Mouse (Mus musculus): ENCODE results near the gene Pbx2. TPM values are rescaled to one million over a fixed set of nuclear protein-coding genes. Genes with fewer than 3 reads are reported as not detected.
A peak's percentile ranks its signal among the peaks of the same experiment; 100 is the strongest.

Gene Pbx2
- polyA plus RNA-seq, 1 experiment = not detected

GRCm38 (mm10) chr17:34615871-34616270, 24.8 kb downstream of the Pbx2 start, which contains the start of gene Egfl8:
Gene Egfl8 (minus strand): TSS chr17:34615971.
- Histone ChIP-seq H3K4me3 (ENCODE audit: insufficient read depth, low read depth, low read length) (no peak within 1 kb of the TSS), H3K27ac (ENCODE audit: insufficient read depth, low read depth, low read length) (peak within 1 kb of the TSS; percentile 26; the same call in 1 of the 2 replicates), H3K4me1 (ENCODE audit: control insufficient read depth, insufficient read depth, low read length) (peaks cover 17% of the 10 kb centered on the region)
- TF ChIP-seq CTCF (IDR thresholded peaks at IDR 0.05; ENCODE audit: insufficient read depth, low read depth, low read length) (no peak), POLR2A (IDR thresholded peaks at IDR 0.05; ENCODE audit: insufficient read depth, low read depth, low read length) (no peak)
- WGBS = 56% methylated on average over 6 of the region's 6 CpGs

- H3K27ac ChIP-seq (ENCODE audit: insufficient read depth, low read depth, low read length) = no peak overlapping the region
- no peak overlapping the region for H3K4me3 ChIP-seq (ENCODE audit: insufficient read depth, low read depth, low read length)
- H3K4me1 ChIP-seq (ENCODE audit: control insufficient read depth, insufficient read depth, low read length) = peaks cover 14% of the 10 kb centered on the region
- WGBS = 21% methylated on average over 6 of the region's 6 CpGs
- TF ChIP-seq CTCF (IDR thresholded peaks at IDR 0.05; ENCODE audit: insufficient read depth, low read depth, low read length) (no peak), POLR2A (IDR thresholded peaks at IDR 0.05; ENCODE audit: insufficient read depth, low read depth, low read length) (no peak)
Observed at GRCm38 (mm10) chr17:34618999-34619398, 27.9 kb downstream of the Pbx2 start.

- Histone ChIP-seq H3K4me3 (ENCODE audit: insufficient read depth, low read depth, low read length) (no peak overlapping the region), H3K4me1 (ENCODE audit: control insufficient read depth, insufficient read depth, low read length) (peaks cover 8% of the 10 kb centered on the region; the same call in 1 of the 2 replicates), H3K27ac (ENCODE audit: insufficient read depth, low read depth, low read length) (no peak overlapping the region)
- TF ChIP-seq POLR2A (IDR thresholded peaks at IDR 0.05; ENCODE audit: insufficient read depth, low read depth, low read length) = no peak
- TF ChIP-seq CTCF (IDR thresholded peaks at IDR 0.05; ENCODE audit: insufficient read depth, low read depth, low read length) = no peak
- 93% methylated on average over 8 of the region's 8 CpGs for WGBS
Observed at GRCm38 (mm10) chr17:34621006-34621405, 29.9 kb downstream of the Pbx2 start.

- peaks cover 17% of the 10 kb centered on the region for H3K4me1 ChIP-seq (ENCODE audit: control insufficient read depth, insufficient read depth, low read length)
- H3K4me3 ChIP-seq (ENCODE audit: insufficient read depth, low read depth, low read length) = no peak overlapping the region
- no peak overlapping the region for H3K27ac ChIP-seq (ENCODE audit: insufficient read depth, low read depth, low read length)
- TF ChIP-seq POLR2A (IDR thresholded peaks at IDR 0.05; ENCODE audit: insufficient read depth, low read depth, low read length) (no peak), CTCF (IDR thresholded peaks at IDR 0.05; ENCODE audit: insufficient read depth, low read depth, low read length) (no peak)
- 77% methylated on average over 9 of the region's 9 CpGs for WGBS
Observed at GRCm38 (mm10) chr17:34623161-34623560, 32.1 kb downstream of the Pbx2 start.

- TF ChIP-seq CTCF (IDR thresholded peaks at IDR 0.05; ENCODE audit: insufficient read depth, low read depth, low read length) (no peak), POLR2A (IDR thresholded peaks at IDR 0.05; ENCODE audit: insufficient read depth, low read depth, low read length) (no peak)
- no peak overlapping the region for H3K4me3 ChIP-seq (ENCODE audit: insufficient read depth, low read depth, low read length)
- peaks cover 20% of the 10 kb centered on the region for H3K4me1 ChIP-seq (ENCODE audit: control insufficient read depth, insufficient read depth, low read length)
- 95% methylated on average over 3 of the region's 3 CpGs for WGBS
- H3K27ac ChIP-seq (ENCODE audit: insufficient read depth, low read depth, low read length) = no peak overlapping the region
Observed at GRCm38 (mm10) chr17:34624981-34625380, 33.9 kb downstream of the Pbx2 start.

GRCm38 (mm10) chr17:34626062-34626772, 35.2 kb downstream of the Pbx2 start:
- peak overlapping the region; percentile 89; the same call in 1 of the 2 replicates for H3K27ac ChIP-seq (ENCODE audit: insufficient read depth, low read depth, low read length)
- TF ChIP-seq CTCF (IDR thresholded peaks at IDR 0.05; ENCODE audit: insufficient read depth, low read depth, low read length) (no peak), POLR2A (IDR thresholded peaks at IDR 0.05; ENCODE audit: insufficient read depth, low read depth, low read length) (no peak)
- peaks cover 24% of the 10 kb centered on the region for H3K4me1 ChIP-seq (ENCODE audit: control insufficient read depth, insufficient read depth, low read length)
- H3K4me3 ChIP-seq (ENCODE audit: insufficient read depth, low read depth, low read length) = peak overlapping the region; percentile 89
- 43% methylated on average over 16 of the region's 16 CpGs for WGBS

GRCm38 (mm10) chr17:34626773-34627092, 35.7 kb downstream of the Pbx2 start:
- 0 out of 2 replicates have a peak, but pooled peaks have one; percentile 3 for TF ChIP-seq CTCF (IDR thresholded peaks at IDR 0.05; ENCODE audit: insufficient read depth, low read depth, low read length)
- no peak for TF ChIP-seq POLR2A (IDR thresholded peaks at IDR 0.05; ENCODE audit: insufficient read depth, low read depth, low read length)
- peak overlapping the region; percentile 89 for H3K4me3 ChIP-seq (ENCODE audit: insufficient read depth, low read depth, low read length)
- peak overlapping the region; percentile 89 for H3K27ac ChIP-seq (ENCODE audit: insufficient read depth, low read depth, low read length)
- H3K4me1 ChIP-seq (ENCODE audit: control insufficient read depth, insufficient read depth, low read length) = peaks cover 29% of the 10 kb centered on the region
- 0% methylated on average over 18 of the region's 18 CpGs for WGBS

- Histone ChIP-seq H3K4me3 (ENCODE audit: insufficient read depth, low read depth, low read length) (peak overlapping the region; percentile 89), H3K4me1 (ENCODE audit: control insufficient read depth, insufficient read depth, low read length) (peaks cover 34% of the 10 kb centered on the region), H3K27ac (ENCODE audit: insufficient read depth, low read depth, low read length) (peak overlapping the region; percentile 99)
- under 1% methylated on average over 45 of the region's 45 CpGs for WGBS
- TF ChIP-seq POLR2A (IDR thresholded peaks at IDR 0.05; ENCODE audit: insufficient read depth, low read depth, low read length) (no peak; the same call in none of the 2 replicates), CTCF (IDR thresholded peaks at IDR 0.05; ENCODE audit: insufficient read depth, low read depth, low read length) (0 out of 2 replicates have a peak, but pooled peaks have one; percentile 2)
Observed at GRCm38 (mm10) chr17:34627093-34627942, 36.3 kb downstream of the Pbx2 start.
